Mouse (Mus musculus): ENCODE results near the gene Hs2st1. TPM values are rescaled to one million over a fixed set of nuclear protein-coding genes. Genes with fewer than 3 reads are reported as not detected.

Gene Hs2st1
- total RNA-seq, 2 experiments from 2014 or later: 45.4 to 47.8 TPM

DNA sequence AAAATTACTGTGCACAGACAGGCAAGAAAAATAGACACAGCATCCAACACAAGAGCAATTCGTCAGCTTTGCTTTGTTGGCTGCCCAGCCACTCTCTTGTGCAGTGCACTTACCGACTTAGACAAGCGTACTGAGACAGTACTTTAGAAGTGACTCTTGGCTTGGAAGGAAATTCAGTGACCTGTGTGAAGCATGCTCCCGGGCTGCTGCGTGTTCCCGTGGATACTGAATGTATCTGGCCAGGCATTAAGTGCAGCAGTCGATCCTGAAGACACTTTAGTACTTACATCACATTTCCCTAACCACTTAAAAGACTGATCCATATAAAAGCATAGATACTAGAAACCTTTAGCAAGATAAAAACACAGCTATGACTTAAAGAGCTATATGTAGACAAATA lies 68.1 kb downstream of the Hs2st1 start:
- no peak for DNase-seq

DNA sequence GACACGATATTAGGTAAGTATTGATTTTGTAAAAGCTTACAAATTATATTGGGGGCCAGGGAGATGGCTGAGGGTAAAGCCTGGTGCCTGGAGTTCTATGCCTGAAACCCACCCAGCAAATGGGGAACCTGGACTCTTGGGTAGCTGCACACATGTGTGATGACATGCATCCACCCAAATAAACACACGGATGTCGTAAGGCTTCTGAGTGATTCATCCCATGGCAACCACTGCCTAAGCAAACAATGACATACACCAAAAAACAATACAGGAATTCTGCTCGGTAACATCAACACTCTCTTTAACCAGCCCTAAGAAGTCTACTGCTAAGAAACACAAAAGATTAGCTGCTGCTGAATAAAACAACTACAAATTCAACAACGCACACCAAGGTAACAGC lies 73.2 kb downstream of the Hs2st1 start:
- DNase-seq: no peak

DNA sequence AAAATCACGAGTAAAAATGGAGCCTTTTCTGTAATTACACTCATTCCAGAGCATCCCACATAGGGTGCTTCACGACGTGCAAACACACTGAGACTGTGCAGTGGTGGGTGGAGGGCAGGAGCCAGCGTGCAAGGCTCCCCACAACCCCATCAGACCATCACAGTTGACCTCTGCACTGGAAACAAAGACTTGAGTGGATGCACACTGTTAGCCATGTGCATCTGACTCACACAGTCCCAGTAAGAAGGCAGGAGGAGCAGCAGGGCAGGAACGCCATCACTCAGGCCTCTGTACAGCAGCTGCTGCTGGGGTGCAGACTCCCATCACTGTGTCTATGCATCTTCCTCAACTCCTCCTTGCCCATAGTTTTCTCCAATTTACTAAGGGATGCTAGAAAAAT lies 75.1 kb downstream of the Hs2st1 start:
- DNase-seq: no peak

DNA sequence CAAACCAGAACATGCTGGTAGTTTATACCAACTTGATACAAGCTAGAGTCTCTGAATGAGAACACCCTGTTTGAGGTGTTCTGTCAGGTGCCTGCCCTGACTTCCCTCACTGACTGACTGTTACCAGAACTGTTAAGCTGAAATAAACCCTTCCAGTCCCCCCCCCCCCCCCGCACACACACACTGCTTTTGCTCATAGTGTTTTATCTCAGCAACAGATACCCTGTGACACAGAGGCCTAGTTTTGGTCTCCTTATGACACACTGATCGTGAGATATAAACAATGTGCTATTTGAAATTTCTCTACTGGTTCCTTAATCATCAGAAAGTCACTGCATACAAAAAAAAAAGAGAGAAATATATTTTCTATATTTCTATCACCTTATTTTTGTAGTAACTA lies 81.2 kb downstream of the Hs2st1 start:
- no peak for DNase-seq

DNA sequence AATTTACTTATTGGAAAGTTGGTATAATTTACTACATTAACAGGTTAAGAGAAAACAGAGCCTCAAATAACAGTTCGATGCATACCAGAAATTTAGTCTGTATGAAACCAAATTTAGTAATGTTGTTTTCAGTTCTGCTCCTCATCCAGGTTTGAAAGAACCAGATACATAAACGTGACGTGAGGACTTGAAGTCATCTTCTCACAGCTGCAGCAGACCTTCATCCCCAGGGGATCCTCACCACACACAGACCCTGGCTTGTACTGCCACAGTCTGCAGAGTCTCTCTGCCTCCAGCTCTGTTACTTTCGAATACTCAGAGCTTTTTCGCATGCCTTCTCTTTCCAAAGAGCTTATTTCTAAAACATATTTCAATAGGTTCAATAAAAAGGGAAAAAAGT lies 89.4 kb downstream of the Hs2st1 start:
- no peak for DNase-seq

DNA sequence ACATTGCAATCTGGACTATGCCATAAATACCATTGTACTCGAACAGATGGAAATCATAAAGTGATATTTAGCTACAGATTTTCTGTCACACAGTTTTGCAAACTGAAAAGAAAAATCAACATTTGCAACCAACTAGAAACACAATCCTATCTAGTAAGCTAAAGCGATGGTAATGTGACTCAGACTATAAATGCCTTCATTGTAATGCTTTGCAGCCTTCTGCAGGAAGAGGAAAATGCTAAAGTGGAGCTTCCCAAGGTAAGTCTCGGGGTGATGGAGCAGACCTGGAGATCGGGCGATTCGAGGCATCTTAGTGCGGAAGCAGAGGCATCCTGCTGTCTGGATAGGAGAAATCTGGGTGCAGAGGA lies 91.6 kb downstream of the Hs2st1 start:
- DNase-seq: no peak

DNA sequence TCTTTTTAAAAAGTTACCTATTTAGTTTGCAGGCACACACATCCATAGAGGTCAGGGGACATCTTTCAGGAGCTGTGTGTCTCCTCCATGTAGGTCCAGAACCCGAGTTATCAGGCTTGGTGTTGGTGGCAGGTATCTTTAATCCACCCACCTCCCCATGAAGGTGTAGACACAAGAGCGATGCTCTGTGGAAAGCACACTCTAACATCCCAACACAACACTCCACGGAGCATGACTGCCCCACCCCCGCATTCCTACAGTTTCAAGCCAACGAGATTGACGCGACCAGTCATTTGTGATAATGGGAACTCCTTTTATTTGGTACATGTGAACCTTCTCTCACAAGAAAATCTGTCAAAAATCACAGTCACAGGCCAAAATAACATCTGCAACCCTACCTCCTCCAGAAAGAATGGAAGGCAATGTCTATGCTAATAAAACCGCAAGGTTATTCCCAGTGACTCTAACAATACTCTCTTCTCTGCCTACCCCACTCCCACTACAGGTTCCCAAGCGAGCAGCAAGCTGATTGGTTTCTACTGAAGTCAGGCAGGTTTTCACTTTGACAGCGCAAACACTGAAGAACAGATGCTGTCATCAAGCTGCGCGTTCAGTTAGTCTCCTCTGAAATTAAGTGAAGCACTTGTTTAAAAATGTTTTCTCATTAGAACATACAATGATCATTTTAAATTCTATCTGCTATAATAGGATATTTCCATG lies 92.1 kb downstream of the Hs2st1 start:
- peak; percentile 33 to 46 for DNase-seq

DNA sequence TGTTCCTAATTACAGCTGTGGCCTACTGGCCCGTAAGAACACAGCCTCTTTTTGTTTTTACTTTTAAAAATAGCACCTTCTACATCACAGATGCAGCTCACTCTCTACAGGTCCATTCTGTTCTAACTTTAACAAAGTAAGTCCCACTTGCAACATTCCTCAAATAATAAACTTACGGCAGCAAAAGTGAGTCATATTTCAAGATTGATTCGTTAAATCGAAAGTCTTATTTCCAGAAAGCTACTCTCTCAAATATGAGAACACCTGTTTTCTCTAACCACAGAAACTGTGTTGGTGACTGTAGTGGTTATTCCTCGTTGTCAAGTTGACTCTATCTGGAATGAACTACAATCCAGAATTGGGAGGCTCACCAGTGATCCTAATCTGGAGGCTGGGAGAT lies 94.1 kb downstream of the Hs2st1 start:
- DNase-seq: no peak

DNA sequence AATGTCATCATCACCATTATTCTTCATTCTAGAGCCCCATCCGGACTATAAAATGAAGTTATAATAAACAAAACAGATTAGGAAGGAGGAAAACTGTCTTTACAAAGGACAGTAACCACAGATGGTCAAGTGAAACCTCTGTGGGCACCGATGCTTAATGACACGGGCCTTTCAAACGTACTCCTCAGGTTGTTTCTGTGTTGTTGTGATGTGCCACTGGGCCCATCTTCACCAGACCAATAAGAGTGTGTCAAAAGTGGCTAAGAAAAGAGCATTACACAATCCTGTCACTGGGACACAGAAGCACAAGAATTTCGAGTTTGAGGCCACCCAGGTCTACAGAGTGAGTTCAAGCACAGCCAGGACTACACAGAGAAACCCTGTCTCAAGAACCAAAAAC lies 95.3 kb downstream of the Hs2st1 start:
- DNase-seq: no peak

DNA sequence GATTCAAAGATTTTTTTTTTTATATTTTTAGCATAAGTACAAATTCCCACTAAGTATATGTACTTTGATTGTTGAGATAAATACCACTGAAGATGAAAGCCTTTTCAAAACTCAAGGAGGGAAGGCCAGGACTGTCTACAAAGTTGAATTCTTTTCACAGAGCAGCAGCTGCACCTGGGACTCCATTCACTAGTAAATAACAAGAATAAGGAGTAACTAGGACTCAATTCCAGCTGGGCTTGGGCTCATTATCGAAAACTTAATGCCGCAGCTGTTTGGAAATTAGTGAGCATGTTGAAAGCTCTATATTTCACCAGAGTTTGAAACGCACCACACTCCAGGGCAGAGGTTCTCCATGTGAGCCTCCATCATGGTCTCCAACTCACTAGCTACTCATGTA lies 98.0 kb downstream of the Hs2st1 start:
- no peak for DNase-seq

DNA sequence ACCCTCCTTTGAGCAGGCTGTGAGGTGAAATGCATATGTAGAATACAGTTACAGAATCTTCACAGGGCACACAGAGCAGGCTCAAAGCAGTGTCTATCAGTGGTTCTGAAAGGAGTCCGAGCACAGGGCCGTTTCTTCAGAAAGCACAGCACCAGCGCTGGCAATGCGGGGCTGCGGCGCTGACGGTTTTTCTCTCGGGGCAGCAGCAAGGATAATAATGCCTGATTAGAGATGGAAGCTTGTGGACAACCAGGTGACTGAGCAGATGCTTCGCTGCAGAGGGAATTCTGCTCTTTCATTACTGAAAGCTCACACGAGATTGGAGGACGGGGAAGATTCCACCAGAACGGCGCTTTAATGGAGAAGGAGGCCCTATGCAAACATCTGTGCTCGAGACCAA lies 99.1 kb downstream of the Hs2st1 start:
- no peak for DNase-seq

DNA sequence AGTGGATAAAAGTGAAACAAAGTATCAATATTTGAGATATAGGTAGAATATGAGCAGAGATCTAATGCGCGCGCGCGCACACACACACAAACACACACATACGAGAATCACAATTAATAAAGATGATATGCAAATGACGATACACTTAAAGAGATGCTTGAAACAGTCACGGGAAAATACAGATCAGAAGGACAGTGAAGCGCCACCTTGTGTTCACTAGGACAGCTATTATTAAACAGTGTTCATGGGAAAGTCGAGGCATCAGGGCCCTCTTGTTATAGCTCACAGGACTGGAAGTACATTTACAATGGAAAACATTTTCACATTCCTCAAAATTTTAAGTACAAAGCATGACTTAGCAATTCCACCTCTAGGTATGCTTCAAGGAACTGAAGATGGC lies 102.5 kb downstream of the Hs2st1 start:
- no peak for DNase-seq

DNA sequence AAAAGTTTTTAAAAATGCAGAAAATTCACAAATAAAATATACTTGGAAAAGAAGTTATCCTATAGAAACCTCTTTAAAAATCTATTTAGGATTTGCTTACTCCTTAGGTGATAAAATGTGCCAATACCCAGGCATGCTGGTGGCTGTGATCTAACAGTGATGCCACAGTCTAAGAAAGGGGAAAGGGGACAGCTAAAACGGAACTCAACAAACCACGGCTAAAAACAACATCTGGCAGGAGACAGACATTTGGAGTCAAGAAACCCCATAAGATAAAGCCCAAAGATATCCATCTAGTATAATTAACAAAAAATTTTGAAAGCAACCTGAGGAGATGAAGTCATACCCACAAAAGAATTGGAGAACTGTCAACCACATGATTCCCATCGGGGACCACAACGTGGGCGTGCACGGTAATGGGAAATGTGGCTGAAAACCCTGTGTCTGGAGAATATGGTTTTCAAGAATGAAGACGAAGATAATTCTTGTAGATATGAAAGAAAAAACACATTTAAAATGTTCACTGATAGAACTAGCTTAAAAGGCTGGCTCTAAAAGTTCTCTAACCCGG lies 103.8 kb downstream of the Hs2st1 start:
- no peak for DNase-seq

DNA sequence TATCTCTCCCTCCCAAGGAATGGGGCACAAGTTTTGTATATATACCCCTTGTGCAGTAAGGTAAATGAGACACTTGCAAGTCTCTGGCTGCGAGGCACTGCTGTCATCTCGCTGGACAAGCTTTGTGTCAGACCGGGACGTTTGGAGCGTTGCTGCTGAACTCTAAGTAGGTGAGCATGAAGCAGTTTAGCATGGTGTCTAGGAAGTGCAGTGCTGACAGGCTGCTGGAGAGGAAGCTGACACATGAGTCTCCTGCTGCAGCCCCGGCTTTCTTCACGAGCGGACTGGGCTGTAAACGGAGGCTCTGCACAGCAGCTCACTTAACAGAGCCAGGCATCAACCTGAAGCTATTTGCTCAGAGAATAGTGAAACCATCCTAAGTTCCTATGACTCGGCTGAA lies 107.3 kb downstream of the Hs2st1 start:
- no peak for DNase-seq

DNA sequence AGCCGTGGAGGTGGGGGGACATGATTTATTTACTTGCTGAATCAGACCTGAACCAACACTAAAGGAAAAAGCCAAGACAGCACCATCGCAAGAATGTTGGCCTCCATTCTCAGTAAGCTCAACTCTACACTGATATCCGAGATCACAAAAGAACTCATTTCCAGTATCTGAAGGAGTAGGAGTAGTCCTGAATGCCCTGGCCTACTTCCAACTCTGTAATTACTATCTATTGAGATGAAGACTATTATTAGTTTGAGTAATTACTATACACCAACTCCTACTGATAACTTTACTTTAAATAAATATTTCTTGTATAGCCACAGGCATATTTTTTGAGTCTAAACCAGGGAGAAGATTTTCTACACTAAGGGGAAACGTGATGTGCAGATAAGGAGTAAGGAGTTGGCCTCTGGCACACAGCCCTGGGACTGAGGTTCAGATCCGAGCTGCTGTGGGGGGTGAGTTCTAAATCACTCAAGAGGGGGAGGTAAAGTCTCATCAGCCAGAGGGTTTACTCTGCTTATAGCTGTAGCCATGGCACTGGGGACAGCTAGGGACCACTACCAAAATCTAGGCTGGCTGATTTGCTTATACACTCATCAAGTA lies 109.7 kb downstream of the Hs2st1 start:
- DNase-seq: no peak

DNA sequence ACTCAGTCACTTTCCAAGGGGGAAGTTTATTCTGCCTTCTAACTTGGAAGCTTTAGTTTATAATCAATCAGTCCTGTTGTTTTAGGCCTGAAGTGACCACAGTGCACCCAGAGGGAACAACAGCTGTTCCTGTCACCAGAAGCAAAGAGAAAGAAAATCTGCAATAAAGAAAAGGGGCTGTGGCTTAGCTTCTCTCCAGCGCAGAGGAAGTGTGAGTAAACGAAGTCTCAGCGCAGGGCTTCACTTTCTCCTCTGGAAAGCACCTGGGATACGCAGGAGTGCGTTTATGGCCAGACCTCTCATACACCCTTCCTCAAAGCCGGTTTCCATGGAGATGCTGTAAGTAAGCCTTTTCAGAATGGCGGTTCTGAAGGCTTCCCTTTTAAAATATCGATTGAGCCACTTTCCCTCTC lies 110.7 kb downstream of the Hs2st1 start:
- no peak for DNase-seq

DNA sequence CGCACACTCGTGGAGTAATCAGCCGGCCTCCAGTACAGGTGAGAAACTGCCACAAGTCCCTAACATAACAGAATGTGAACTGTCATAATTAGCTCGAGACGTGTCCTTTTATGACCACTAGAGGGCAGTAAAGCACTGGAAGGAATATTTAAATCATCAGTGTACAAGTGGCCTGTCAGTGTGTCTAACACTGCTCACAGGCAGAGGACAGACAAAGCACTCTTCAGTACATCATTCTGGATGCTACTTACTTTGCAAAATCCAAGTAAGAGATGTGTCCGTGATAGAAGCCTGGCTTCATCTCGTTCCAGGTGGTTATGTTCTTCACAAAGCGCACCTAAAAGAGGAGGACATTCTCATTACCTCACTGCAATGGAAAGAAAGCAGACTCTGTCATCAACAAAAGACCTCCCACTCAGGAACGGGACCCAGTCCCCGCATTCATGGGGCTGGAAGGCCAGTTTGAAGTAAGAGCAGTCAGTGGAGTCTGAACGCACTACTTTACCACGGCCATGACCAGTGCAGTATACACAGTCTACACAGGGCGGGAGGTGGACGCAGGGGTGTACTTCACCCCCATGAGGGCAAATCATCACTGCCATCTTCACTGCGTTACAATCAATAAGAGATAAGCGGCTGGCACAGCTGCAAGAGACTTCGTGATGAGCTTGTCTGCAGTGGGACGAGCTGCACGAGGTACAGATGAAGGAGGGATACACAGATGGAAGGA lies 116.1 kb downstream of the Hs2st1 start:
- no peak for DNase-seq

DNA sequence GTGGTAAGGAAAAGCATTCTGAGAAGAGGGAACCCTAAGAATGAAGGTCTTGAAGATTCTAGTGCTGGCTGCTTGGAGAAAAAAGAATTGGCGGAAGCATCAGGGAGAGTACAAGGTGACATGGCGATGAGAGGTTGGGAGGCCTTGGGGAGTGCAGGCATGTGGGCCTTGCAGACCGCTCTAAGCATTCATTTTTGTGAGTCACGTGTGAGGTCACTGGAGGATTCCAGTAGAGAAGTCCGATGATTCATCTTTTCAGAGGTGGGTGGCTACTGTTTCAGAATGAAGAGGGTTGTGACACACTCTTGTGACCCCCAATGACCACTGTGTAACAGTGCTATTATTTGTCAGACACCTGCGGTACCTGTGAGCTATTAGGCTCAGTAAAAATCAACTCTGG lies 121.0 kb downstream of the Hs2st1 start:
- no peak for DNase-seq

DNA sequence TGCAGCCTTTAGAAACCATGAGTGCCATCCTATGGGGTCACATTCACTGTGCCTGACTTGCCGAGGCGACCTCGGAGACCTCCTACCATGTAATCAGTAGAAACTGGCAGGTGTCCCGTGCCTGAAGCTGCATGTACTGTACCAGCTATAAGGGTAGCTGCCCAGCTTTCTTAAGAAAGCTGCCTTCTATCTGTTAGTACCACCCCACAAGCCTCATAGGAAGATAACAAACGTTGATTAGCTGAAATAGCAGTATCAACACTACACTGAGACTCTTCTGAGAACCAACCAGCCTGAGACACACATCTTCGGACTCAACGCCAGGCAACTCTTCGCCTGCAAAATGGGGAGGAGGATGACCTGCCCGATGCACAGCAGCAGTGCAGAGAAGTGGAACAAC lies 122.1 kb downstream of the Hs2st1 start:
- no peak for DNase-seq

DNA sequence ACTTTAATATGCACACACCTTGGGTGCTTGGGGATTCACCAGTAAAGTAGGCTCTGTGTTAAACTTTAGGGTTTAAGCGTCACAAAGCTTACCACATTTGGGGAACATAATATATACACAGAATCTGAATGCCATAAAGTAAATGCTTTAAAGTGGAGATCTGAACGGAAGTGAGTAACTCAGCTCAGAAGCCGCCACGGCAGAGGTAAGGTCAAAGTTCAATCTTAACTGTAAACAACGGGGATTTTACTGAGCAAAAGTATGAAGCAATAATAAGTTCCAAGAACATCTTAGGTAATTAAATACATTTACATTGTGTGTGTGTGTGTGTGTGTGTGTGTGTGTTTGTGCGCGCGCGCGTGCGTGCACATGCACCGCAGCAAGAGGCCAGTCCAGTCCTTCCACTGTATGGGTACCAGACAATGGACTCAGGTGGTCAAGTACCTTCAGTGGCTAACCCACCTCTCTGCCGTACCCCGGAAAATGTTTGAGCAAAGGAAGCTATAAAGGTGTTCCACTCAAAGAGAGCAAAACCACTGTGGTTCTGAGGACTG lies 123.8 kb downstream of the Hs2st1 start:
- DNase-seq: no peak

DNA sequence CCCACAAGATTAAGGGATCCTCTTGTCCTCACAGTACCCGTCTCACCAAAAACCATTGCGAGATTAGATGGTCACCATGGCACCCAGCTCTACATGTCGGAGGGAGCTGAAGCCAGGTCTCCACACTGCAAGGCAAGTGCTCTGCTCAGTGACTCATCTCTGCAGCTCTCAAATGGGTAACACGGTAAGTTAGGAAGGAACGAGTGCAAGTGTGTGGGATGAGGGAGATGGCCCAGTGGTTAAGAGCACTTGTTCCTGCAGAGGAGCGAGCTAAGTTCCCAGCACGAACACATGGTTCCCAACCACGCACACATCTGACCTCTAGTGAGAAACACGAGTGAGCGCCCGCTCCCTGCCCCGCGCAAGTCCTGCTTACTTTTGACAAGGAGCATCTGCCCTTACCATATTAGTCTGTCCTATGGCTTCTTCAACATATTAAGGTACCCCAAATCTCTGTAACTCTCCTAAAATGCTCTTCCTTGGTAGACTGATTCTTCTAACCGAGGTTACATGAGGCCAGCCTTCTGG lies 132.0 kb downstream of the Hs2st1 start:
- no peak for DNase-seq

DNA sequence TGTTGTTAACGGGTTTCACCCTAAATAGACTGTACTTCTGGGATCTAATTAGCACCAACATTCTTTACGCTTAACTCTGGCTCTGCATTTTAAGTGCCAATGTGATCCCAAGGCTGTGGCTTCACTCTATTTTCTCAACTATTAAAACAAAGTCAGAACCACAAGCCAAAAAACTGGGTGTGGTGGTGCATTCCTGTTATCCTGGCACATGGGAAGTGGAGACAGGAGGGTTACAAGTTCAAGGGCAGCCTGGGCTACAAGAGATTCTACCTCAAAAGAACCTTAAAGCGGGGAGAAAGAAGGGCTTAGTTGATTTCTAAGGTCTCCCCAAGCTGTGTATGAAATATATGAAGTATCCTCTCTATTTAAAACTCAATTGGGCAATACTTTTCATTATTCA lies 133.9 kb downstream of the Hs2st1 start:
- DNase-seq: no peak

DNA sequence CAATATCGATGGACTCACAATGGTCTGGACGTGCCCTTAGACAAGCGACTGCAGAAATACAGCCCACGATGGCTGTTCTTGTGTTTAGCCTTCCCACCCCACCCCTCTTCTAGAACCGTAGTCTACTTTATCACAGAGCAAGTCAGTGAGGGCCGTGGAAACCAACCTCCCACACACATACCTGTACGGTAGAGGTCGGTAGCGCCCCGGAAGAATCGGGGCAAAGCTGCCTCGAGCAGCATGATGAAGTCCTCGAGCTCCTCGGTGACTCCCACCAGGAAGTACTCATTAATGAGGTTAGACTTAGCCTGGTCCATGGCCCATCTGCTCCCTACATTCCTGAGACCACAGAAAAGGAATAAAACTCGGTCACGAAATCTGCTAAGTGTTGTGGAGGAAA lies 134.7 kb downstream of the Hs2st1 start:
- DNase-seq: no peak
